Mouse (Mus musculus) lung, adult 2 months (tissue): ENCODE results near the gene Gm3755.
"Not testable (repeated sequence)": the region's sequence is repeated elsewhere in the genome, so short reads cannot be mapped to it uniquely, and the experiment has no call there.

Experiments used
- CTCF ChIP-seq: fragments of 200-500 bp; IDR thresholded peaks from 2 replicates; pipeline ENCODE4 v1.5.1; 2011; ENCODE audit warnings: mild to moderate bottlenecking, low read length, control low read depth; ENCODE audit not compliant: insufficient read depth
- POLR2A ChIP-seq: fragments of 200-500 bp; IDR thresholded peaks from 2 replicates; pipeline ENCODE4 v1.6.1; 2011; ENCODE audit warnings: low read depth, mild to moderate bottlenecking, control low read depth, low read length, borderline replicate concordance; ENCODE audit errors: extremely low read depth

GRCm38 (mm10) chr14:7483662-7484061 is 32.9 kb upstream of the Gm3755 start, which contains the start of gene Gm3752:
- TF ChIP-seq CTCF, POLR2A: not testable (repeated sequence)
